Mouse (Mus musculus): ENCODE measurements at regions not wholly inside any gene's neighbourhood (a gene's known extent, or its start where the extent isn't known, plus 50 kb on each side); places are given as distances from the start of the nearest gene placed in this dataset.

GRCm38 (mm10) chr13:51918108-51918507, 71.6 kb downstream of the Gadd45g start:
- no peak overlapping the region for H3K27ac ChIP-seq (ENCODE audit: control insufficient read depth, low read depth, low read length)
- no peak for TF ChIP-seq NELFE (IDR thresholded peaks at IDR 0.05; ENCODE audit: low read depth, low read length)
- TF ChIP-seq POLR2A (IDR thresholded peaks at IDR 0.05; ENCODE audit: control insufficient read depth in 1 of 2, insufficient read depth in 1 of 2, low read depth in 1 of 2, low read length in 2 of 2, poor library complexity in 1 of 2): no peak
- TF ChIP-seq USF2 (IDR thresholded peaks at IDR 0.05; ENCODE audit: borderline replicate concordance in 1 of 2, insufficient read depth in 1 of 2, low read depth in 1 of 2, low read length in 2 of 2): no peak
- TF ChIP-seq ETS1 (IDR thresholded peaks at IDR 0.05; ENCODE audit: low read depth, low read length): no peak
- TF ChIP-seq MYC (IDR thresholded peaks at IDR 0.05; ENCODE audit: low read depth, low read length): no peak
- TF ChIP-seq ZMIZ1 (IDR thresholded peaks at IDR 0.05; ENCODE audit: low read depth, low read length): no peak
- H3K9me3 ChIP-seq (replicated peaks; ENCODE audit: insufficient read depth, low read length): no peaks in the 10 kb centered on the region
- H3K4me1 ChIP-seq (ENCODE audit: control insufficient read depth in 1 of 2, insufficient read depth in 2 of 2, low read length in 2 of 2): no peaks in the 10 kb centered on the region
- no peaks in the 10 kb centered on the region for H3K36me3 ChIP-seq (ENCODE audit: control insufficient read depth in 1 of 2, insufficient read depth in 2 of 2, low read length in 2 of 2)
- no peaks in the 10 kb centered on the region for H3K27me3 ChIP-seq (ENCODE audit: control insufficient read depth in 1 of 2, insufficient read depth in 2 of 2, low read length in 2 of 2)
- no peaks in the 10 kb centered on the region for H3K79me2 ChIP-seq (ENCODE audit: control insufficient read depth, insufficient read depth, low read length, poor library complexity)
- H3K9ac ChIP-seq (ENCODE audit: control insufficient read depth, low read depth, low read length, poor library complexity, severe bottlenecking): no peak overlapping the region
- DNase-seq (ENCODE audit: low read depth, low spot score): no peak
- no peak overlapping the region for H3K4me3 ChIP-seq (ENCODE audit: control insufficient read depth in 1 of 2, insufficient read depth in 1 of 2, low read depth in 2 of 2, low read length in 2 of 2)

- Histone ChIP-seq H3K79me2 (ENCODE audit: control insufficient read depth, insufficient read depth, low read length, poor library complexity) (no peaks in the 10 kb centered on the region), H3K4me1 (ENCODE audit: control insufficient read depth in 1 of 2, insufficient read depth in 2 of 2, low read length in 2 of 2) (no peaks in the 10 kb centered on the region), H3K27me3 (ENCODE audit: control insufficient read depth in 1 of 2, insufficient read depth in 2 of 2, low read length in 2 of 2) (no peaks in the 10 kb centered on the region), H3K27ac (ENCODE audit: control insufficient read depth, low read depth, low read length) (no peak overlapping the region), H3K9ac (ENCODE audit: control insufficient read depth, low read depth, low read length, poor library complexity, severe bottlenecking) (no peak overlapping the region), H3K9me3 (replicated peaks; ENCODE audit: insufficient read depth, low read length) (no peaks in the 10 kb centered on the region), H3K4me3 (ENCODE audit: control insufficient read depth in 1 of 2, insufficient read depth in 1 of 2, low read depth in 2 of 2, low read length in 2 of 2) (no peak overlapping the region), H3K36me3 (ENCODE audit: control insufficient read depth in 1 of 2, insufficient read depth in 2 of 2, low read length in 2 of 2) (no peaks in the 10 kb centered on the region)
- no peak for TF ChIP-seq MXI1 (IDR thresholded peaks at IDR 0.05; ENCODE audit: low read depth, low read length)
- no peak for TF ChIP-seq POLR2A (IDR thresholded peaks at IDR 0.05; ENCODE audit: control insufficient read depth in 1 of 2, insufficient read depth in 1 of 2, low read depth in 1 of 2, low read length in 2 of 2, poor library complexity in 1 of 2)
- no peak for TF ChIP-seq KAT2A (conservative IDR thresholded peaks at IDR 0.05; ENCODE audit: low read depth, low read length)
- TF ChIP-seq ETS1 (IDR thresholded peaks at IDR 0.05; ENCODE audit: low read depth, low read length): no peak
- no peak for TF ChIP-seq ZC3H11A (IDR thresholded peaks at IDR 0.05; ENCODE audit: low read depth, low read length)
- no peak for TF ChIP-seq MAFK (IDR thresholded peaks at IDR 0.05; ENCODE audit: borderline replicate concordance, low read depth, low read length)
- TF ChIP-seq MYB (IDR thresholded peaks at IDR 0.05; ENCODE audit: low read depth, low read length): no peak
- no peak for TF ChIP-seq TAL1 (IDR thresholded peaks at IDR 0.05; ENCODE audit: low read length)
- DNase-seq (ENCODE audit: low read depth, low spot score): no peak
Measured at GRCm38 (mm10) chr13:51918781-51919170, 72.3 kb downstream of the Gadd45g start.

GRCm38 (mm10) chr13:51919171-51919793, 72.8 kb downstream of the Gadd45g start:
- Histone ChIP-seq H3K9me3 (replicated peaks; ENCODE audit: insufficient read depth, low read length) (no peaks in the 10 kb centered on the region), H3K27ac (ENCODE audit: control insufficient read depth, low read depth, low read length) (no peak overlapping the region), H3K9ac (ENCODE audit: control insufficient read depth, low read depth, low read length, poor library complexity, severe bottlenecking) (no peak overlapping the region), H3K36me3 (ENCODE audit: control insufficient read depth in 1 of 2, insufficient read depth in 2 of 2, low read length in 2 of 2) (no peaks in the 10 kb centered on the region), H3K4me3 (ENCODE audit: control insufficient read depth in 1 of 2, insufficient read depth in 1 of 2, low read depth in 2 of 2, low read length in 2 of 2) (no peak overlapping the region), H3K4me1 (ENCODE audit: control insufficient read depth in 1 of 2, insufficient read depth in 2 of 2, low read length in 2 of 2) (no peaks in the 10 kb centered on the region), H3K27me3 (ENCODE audit: control insufficient read depth in 1 of 2, insufficient read depth in 2 of 2, low read length in 2 of 2) (no peaks in the 10 kb centered on the region), H3K79me2 (ENCODE audit: control insufficient read depth, insufficient read depth, low read length, poor library complexity) (no peaks in the 10 kb centered on the region)
- DNase-seq (ENCODE audit: low read depth, low spot score): no peak
- TF ChIP-seq SMC3 (IDR thresholded peaks at IDR 0.05; ENCODE audit: low read depth, low read length) (no peak), TAL1 (IDR thresholded peaks at IDR 0.05; ENCODE audit: low read length) (no peak), RCOR1 (IDR thresholded peaks at IDR 0.05; ENCODE audit: low read depth, low read length) (no peak)

Data from MEL (cell line).